Mouse (Mus musculus) frontal cortex, postnatal 25 days (tissue): ENCODE measurements around the gene Acot4.
"Not testable (repeated sequence)": the region's sequence is repeated elsewhere in the genome, so short reads cannot be mapped to it uniquely, and the experiment has no call there.

ENCODE experiments used
- DNase-seq, 2 experiments: peaks; one replicate each; pipeline ENCODE4 v3.0.0; 2022; ENCODE audit warnings: low spot score in 2 of 2

Acot4 gene

GRCm38 (mm10) chr12:84077371-84077990 lies 39.3 kb downstream of the Acot4 start:
- DNase-seq, result no peak

GRCm38 (mm10) chr12:84083842-84084241 lies 45.7 kb downstream of the Acot4 start:
- DNase-seq, result no peak

- DNase-seq, result no peak
Observed at GRCm38 (mm10) chr12:84084581-84084980, 46.4 kb downstream of the Acot4 start.

GRCm38 (mm10) chr12:84094666-84095065 lies 56.5 kb downstream of the Acot4 start:
- DNase-seq, result not testable (repeated sequence)
